Mouse (Mus musculus) liver, adult 2 months (tissue): ENCODE data around the gene Slc38a9.

Source experiments
- CTCF ChIP-seq: fragments of 200-500 bp; IDR thresholded peaks from 2 replicates; pipeline ENCODE4 v1.5.1; 2011; ENCODE audit warnings: low read depth, low read length, control low read depth
- POLR2A ChIP-seq: fragments of 200-500 bp; IDR thresholded peaks from 2 replicates; pipeline ENCODE4 v1.6.1; 2011; ENCODE audit warnings: low read length, control low read depth; ENCODE audit not compliant: insufficient read depth; ENCODE audit errors: extremely low read depth

GRCm38 (mm10) chr13:112673899-112674447 is 13.4 kb downstream of the Slc38a9 start:
- TF ChIP-seq POLR2A (no peak), CTCF (peak; percentile 57)
